Mouse (Mus musculus) heart, adult 8-10 months (tissue): ENCODE results near the gene Stxbp1. TPM values are rescaled to one million over a fixed set of nuclear protein-coding genes. Genes with fewer than 3 reads are reported as not detected.

Experiments used
- DNase-seq: peaks from one replicate; pipeline ENCODE4 v3.0.0; 2022; ENCODE audit warnings: low spot score
- total RNA-seq, 4 experiments: library from RNA; stranded (reverse); gene quantifications; 2 replicates each; pipeline ENCODE4 v1.2.4; 2022

The Stxbp1 gene
- total RNA-seq, 4 experiments from 2014 or later = 8.5 to 10.8 (median 10.5) TPM

DNA sequence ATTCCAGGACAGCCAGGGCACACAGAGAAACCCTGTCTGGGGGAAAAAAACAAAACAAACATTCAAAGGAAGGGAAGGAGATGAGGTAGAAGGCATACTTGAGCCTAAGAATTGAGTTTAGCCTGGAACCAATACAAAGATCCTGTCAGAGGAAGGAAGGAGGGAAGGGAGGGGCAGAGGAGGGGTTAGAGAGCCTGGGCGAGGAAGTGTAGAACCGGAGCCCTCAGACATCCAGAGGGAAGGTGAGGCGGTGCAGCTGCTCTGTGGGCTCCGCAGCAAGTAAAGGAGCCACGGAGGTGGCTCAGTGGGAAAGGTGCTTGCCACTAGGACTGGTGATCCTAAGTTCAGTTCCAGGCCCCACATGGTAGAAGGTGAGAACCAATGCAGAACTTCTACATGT is 5.9 kb downstream of the Stxbp1 start:
- DNase-seq = peak; percentile 48

DNA sequence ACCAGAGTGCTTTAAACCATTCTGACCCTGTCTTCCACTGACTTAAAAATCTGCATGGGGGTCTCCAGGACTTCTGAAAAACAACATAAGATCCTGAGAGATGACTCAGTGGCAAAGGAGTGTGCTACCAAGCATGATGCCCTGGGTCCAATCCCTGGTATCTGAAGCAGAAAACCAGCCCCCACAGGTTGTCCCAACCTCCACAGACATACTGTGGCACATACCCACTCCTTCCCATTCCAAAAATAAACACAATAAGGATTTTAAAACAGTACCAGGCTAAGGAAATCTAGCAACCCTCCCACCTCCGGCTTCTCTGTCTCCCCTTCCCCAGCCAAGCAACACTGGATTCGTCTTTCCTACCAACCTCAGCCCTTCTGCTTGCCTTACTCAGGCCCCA is 7.8 kb downstream of the Stxbp1 start:
- DNase-seq = no peak

DNA sequence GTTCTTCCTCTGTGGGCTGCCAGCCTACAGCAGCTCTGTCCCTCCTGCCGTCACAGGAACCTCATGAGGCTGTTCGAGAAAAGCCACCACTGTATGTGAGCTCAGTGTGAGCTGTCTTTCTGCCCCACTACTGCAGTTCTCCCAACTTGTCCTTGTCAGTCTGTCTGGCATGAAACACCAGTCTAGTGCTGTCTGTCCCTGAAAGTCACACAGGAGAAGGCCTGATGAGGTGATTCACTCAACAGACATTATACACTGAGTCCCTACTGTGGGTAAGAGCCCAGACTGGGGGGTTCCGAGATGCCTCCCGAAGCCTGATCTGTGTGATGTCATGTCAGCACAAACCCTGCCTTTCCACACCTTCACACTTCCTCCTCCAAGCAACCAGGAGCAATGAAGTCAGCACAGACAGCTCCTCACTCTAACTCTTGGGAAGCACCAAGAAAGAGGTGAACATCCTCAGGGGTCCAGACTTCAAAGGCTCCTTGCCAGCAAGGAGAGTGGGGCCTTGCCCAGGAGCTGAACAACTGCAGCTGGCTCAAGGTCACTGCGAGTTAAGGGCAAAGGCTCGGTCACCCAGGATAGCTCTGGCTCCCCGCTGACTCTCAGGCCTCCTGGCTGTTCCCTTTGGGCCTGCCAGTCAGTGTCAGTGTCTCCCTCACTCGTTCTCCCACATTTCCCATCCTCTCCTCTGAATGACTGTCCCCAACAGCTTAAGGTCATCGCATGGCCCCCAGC is 8.7 kb downstream of the Stxbp1 start:
- no peak for DNase-seq

DNA sequence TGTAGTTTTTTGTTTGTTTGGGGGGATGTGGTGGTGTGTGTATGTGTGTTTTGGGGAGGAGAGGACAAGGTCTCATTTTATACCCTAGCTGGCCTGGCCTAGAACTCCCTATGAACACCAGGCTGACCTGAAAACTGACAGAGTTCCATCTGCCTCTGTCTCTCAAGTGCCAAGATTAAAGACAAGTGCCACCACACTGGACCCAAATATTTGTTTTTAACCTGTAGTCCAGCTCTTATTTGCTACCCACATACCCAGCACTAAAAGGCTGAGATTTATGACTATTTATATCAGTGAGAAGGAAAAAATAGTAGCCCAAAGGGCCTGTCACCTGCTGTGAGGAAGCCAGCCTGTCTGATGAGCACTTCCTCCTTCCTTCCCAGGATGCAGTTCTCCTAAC is 11.5 kb downstream of the Stxbp1 start:
- no peak for DNase-seq

DNA sequence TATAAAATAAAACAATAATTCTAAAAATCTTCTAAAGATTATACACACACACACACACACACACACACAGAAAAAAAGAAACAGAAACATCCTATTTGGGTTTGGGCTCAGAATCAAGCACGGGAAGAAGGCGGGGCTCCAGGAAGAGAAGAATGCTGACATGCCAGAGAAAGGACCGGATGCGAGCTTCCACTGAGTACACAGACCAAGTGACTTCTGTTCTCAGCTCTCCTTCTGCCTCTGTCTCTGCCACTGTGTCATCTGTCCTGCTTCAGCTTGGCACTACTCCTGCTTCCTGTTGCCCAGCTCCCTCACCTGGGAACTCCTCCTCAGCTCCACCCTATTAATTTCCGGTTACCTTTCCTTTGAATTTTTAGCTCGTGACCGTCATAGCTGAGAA is 12.5 kb downstream of the Stxbp1 start:
- DNase-seq = peak; percentile 77

DNA sequence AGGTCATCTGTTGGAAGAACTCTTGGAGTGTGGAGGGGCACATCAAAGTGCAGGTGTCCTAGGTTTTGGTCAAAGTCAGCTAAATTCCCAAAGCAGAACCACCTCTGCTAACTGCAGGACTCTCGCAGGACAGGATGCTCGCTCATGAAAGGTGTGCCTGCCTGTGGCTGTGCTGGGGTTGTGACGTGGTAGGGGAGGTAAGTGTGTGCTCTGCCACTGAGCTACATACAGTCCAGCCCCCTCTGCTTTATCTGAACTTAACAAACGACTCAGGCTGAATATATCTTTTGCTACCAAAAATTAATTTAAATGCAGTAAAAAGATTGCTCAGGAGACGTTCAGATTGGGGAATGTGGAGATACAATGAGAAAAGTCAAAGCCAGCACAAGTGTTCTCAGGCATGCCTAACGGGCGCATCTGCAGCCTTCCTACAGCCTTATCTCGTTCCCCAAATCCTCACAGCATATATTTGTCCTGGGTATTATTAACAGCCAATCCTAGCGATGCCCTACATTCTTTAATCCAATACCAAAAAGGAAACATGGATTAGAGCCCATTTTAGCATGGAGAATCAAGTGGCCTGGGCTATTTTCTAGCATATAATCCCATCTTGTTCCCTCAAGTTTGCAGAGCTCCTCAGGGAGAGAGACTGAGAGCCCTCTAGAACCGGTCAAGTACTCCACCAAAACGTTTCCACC is 17.9 kb downstream of the Stxbp1 start:
- no peak for DNase-seq

DNA sequence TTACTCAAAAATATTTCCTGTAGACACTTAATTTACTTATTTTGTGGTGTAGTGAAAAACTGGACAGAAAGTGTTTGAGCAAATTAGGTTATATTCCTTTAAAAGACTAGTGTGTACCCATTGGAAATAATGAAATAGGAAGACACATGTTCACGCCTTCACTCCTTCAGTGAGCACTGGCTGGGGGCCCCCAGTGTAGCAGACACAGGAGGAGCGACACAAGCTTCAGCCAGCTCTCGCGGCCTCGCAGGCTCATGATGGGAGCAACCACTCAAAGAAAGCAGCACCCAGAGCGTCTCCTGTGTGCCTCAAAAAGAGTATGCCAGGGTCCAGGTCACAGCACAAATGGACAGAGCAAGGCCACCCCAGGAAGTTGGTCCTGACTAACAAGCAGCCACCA is 21.2 kb downstream of the Stxbp1 start:
- no peak for DNase-seq

DNA sequence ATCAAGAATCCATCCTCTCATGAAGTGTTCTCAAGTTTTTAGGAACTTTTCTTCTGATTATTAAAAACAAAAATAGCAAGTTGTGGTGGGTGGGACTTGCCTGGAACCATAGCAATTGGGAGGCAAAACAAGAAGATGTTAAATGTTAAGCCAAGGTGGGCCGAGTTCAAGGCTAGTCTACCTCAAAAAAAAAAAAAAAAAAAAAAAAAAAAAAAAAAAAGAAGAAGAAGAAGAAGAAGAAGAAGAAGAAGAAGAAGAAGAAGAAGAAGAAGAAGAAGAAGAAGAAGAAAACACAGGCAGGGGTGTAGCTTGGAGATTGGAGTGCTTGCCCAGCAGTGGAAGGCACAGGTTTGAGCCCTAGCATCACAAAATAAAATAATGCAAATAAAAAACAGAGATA is 22.3 kb downstream of the Stxbp1 start:
- DNase-seq = no peak

DNA sequence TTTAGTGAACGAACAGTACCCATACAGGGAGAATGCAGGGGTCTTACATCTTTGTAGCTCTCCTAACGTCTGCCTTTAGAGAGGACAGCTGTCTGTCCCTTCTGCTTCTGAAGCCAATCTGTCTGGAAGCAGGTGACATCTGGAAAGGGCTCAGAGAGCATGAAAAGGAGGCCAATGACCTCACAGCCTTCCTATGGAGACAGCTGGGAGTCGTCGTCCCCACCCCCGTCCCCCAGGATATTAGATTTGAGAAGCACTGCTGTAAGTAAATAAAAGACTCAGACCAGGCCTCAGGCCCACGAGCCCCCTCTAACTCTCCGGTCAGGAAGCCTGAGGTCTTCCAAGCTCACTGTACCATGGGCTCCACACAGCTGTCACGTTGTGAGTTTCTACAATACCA is 22.9 kb downstream of the Stxbp1 start:
- DNase-seq = no peak

DNA sequence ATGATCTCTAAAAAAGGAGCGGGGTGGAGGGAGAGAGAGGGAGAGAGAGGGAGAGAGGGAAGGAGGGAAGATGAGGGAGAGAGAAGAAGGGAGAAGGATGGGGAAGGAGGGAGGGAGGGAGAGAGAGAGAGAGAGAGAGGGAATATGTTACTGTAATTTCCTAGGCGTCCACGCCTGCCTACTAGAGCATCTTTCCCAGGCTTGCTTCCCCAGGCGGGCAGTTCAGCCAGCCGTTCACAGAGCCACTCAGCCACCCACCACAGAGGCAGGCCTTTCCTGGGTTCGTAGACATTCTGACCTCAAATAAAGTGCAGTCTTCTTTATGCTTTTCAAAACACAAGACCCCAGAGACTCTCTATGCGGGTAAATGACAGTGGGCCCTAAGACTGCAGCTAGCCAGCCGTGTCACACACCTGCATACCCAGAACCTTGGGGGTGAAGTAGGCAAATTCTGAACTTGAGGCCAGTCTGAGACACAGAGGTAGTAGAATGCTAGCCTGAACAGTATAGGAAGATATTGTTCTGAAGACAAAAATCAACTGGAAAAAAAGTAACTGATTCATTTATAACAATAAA is 23.4 kb downstream of the Stxbp1 start:
- no peak for DNase-seq

DNA sequence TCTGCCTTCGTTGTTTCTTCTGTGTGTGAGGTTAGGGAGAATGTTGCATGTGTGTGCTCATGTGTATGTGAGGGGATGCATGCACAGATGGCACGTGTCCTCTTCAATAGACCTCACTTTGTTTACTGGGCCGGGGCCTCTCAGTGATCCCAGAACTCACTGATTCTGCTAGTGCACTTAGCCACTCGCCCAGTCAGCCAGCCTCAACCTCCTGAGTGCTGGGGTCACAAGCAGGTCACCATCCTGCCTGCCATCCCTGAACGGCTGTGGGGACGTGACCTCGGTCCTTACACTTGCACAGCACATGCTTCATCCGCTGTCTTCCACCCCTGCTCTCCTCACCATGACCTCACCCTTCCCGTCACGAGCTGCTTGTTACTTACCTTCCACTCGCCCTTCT is 23.9 kb downstream of the Stxbp1 start:
- DNase-seq = no peak

DNA sequence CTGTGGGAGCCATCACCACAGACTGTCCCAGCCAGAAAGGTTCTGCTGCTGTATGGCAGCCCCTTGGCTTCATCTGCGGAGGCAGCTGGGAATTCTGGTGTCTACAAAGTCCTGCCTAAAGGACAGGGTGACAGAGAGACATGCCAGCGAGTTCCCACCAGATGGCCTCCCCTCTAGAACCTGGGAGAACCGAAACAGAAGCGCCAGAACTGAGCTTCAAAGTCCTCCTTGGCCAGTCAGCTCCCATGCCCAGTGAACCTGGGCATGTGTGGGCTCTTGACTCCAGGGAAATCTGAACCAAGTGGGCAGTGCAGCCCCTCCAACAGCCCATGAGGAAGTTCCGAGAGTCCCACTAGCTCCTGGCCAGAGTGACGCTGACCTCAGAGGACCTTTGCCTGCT is 24.4 kb downstream of the Stxbp1 start:
- no peak for DNase-seq

DNA sequence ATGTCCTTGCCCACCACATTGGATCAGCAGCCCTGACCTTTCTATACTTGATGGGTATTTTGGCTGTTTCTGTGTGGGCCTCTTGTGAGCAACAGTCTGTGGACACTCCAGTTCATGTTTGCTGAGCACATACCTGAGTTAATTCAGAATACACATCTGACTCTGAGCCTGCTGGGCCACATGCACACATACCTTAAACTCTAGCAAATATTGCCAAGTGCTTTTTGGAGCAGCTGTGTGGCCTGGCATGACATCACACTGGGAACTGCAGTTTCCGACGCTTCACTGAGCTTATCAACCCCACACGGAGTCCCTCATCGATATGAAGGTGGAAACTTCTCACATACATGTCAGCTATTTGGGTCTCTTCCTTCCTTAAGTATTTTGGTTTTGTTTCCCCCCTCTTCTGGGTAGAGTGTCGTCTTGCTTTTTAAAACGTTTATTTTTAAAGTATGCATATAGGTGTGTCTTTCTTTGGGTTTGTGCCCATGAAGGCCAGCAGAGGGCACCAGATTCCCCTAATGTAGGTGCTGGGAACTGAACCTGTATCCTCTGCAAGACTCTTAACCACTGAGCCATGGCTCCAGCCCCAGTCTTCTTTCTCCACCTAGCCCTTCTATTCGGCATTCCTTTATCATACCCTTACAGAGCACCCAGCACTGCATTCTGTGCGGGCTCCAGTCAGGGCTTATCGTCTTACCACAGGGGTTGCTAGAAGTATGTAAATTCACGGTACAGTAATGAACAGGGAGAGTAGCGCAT is 25.8 kb downstream of the Stxbp1 start:
- peak; percentile 38 for DNase-seq

DNA sequence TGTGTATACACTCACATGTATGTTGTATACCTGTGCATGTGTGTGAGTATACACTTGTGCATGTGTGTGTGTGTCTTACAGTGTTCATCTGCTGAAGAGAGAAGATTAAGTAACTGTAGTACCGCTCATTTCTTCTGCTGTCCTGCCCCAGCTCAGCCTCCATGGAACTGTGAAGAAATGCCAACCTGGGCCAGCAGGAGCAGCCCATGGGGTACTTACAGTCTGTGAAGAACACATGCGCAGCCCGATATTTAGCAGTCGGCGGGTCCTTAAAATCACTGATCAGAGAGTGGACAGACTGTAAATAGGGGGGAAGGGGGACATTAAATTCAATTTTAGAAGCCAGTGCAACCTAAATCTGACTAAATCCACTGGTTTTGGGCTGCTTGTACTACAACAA is 28.8 kb downstream of the Stxbp1 start:
- DNase-seq = no peak

DNA sequence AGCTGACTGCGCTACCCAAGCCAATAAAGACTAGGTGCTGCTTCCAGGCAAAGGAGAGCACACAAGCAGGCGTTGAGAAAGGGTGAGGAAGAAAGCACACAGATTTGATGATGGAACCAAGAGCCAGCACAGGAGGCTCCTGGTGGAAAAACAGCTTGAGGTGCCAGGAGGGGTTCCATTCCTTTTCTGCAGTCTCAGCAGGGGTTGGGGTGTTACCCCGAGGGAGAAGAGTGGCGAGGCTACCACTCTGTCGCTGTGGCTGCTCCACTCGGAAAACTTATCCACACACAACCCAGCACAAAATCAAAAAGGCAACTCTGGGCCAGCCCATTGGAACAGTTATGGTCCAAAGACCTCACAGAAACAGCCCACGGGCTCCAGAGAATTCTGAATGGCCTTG is 29.5 kb downstream of the Stxbp1 start:
- DNase-seq = no peak

DNA sequence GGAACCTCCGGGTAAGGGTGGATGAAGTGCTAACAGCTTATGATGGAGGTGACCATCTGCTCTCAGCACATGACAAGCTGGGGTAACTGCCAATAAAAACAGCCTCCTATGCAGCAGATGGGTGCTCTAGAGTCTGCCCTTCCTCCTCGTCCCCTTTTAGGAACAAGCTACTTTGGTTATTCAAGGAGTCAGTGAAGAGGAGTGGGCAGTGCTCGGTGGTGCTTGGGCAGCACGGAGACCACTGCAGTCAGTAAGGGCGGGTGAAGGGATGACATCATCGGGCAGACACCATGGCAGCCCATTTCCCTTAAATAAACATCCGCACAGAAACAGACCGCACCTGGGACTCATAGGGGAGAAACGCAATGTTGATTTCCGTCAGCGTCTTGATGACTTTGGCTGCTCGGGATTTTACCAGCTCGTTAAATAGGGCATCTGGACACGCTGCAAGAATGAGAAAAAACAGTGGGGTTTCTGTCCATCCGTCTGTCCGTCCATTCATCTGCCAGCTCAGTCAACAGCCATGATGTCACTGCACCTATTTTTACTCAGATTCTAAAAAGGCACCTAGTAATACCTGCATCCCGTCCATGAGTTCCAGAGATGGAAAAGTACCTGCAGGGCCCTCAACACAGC is 30.0 kb downstream of the Stxbp1 start:
- DNase-seq = no peak

DNA sequence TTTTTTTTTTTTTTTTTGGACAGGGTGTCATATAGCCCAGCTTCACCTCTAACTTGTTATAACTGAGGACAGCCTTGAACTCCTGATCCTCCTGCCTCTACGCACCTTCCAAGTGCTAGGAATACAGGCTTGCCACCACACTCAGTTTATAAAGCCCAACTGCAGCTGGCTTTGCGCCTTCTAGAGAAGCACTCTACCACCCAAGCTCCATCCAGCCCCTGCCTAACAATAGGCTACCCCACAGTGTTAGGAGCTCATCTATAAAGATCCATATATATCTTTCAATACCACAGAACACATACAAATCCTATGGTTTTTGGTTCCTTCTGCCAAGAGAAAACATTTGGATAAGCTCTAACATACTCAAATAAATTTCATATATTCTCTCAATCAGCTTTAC is 30.5 kb downstream of the Stxbp1 start:
- DNase-seq = no peak

DNA sequence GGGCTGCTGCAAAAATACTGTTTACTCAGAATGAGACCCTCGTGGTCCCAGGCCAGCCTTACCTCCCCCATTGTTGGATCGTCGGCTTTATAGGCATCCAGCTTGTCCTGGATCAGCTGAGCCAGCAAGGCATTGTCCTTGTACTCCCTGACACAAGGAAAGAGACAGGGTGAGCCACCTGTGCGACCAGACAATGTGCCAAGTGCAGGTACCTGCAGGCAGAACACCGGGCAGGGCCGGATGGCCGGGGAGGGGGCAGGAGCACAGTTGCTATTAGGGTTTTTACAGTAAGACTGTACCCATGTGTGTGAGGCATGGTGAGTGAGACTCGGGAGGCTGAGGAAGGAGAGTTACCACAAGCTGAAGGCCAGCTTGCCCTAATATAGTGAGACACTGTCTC is 35.1 kb downstream of the Stxbp1 start:
- no peak for DNase-seq

DNA sequence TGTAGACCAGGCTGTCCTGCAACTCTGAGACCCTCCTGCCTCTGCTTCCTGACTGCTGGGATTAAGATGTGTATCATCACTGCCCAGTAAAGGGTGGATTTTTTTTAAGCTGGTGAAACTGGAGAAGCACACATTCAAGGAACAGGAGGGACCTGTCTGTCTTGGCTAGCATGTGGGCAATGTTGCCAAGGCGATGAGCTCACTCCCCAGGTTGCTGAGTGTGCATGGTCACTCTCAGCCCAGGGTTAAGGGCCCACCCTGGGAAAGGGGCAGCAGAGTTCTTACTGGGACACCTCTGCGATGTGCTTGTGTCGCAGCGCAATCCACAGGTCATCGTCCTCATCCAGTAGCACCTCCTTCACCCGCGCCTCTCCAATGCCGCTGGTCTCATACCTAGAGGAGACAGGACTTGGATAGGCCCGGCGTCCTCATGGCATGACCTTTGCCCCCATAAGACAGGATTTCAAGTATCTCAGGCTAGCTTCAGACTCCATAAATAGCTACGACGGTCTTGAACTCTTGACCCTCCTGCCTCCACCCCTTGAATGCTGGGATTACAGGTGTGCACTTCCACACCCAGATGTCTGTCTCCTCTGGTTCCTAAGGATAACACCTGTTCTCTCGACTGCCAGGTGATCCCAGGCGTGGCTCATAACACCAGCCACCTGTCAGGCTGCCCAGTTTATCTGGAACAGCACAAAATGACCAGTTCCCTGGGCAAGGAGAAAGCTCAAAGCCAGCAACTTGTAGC is 38.1 kb downstream of the Stxbp1 start:
- DNase-seq = no peak

DNA sequence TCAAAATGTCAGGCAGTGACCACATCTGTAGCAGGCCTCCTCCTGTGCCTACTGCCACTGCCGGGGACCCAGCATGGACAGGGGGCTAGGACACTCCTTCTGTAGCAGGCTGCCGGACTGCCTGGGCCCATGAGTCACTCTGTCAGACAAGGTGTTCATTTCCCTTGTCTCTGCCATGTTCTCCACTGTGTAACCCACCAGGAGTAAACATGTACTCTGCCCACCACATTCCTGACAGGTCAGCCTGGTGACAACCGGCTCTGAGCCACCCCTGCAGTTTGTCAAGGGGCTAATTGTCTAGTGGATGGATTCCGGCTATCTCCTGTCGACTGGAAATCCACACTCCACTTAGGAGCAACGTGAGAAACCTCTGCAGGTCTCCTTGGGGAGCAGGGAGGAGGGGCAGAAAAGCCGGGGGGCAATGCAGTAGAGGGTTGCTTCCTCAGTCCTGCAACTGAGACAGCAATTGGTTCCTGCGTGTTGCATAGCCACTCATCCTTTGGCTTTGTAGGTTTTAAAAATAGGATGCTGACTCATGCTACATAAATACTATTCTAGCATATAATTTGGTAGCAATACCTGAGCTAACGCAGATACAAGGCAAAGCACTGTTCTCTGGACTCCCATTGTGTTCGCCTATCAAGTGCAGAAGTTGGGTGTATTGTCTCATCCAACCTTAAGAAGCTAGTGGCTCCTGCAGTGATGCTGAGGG is 48.6 kb downstream of the Stxbp1 start:
- DNase-seq = no peak
